Mouse (Mus musculus) ES-Bruce4 (cell line): ENCODE results near the gene Ruvbl2.

Experiments used
- CTCF ChIP-seq: IDR thresholded peaks from one replicate; pipeline ENCODE4 v1.8.1; 2011; ENCODE audit warnings: low read depth, low read length
- POLR2A ChIP-seq: IDR thresholded peaks from one replicate; pipeline ENCODE4 v1.8.1; 2011; ENCODE audit warnings: low read length; ENCODE audit not compliant: insufficient read depth

DNA sequence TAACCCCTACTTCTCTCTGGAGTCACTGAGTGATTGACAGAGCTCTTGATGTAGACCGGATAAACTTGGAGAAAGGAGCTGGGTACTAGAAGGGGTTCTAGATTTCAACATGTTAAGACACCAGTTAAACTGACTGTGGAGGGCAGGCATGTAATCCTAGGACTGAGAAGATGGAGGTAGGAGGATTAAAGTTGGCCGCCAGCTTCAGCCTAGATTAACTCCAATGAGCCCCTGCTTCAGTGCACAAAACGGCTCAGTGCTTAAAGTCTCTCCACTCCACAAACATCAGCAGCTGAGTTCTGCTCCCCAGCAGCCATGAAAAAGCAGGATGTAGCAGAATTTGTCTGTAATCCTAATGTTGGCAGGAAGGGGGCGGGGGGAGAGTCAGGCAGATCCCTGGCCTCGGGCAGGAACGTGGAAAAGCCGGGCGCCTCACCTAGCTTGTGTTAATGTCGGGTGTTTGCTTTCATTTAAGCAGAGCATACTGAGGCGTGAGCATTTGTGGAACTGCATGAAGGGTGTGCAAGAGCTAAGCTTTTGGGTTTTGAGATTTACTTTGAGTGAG is 36.3 kb downstream of the Ruvbl2 start:
- TF ChIP-seq POLR2A, result no peak
- TF ChIP-seq CTCF, result no peak
